In genomic region chr8:109310670-109311386, GRCm38 (mm10) we compare ENCODE assay signal across 13 mouse cellular contexts.
DNase-seq lines count a peak whose midpoint lies in the region; ATAC-seq and TF ChIP-seq lines count a peak whose summit lies in the region.
"Had no signal": no experiment of that assay in that cellular context is flagged by ENCODE, and none has a peak within 500 bp of the region (broad histone marks: within the 10 kb centered on the region; RNA-seq: fewer than 3 reads in every experiment).

No protein-coding gene starts in this region.

- H3K36me3 ChIP-seq in forebrain, embryonic 14.5 days (ENCODE audit: control insufficient read depth, insufficient read depth, low read length): no peaks in the 10 kb centered on the region
- H3K36me3 ChIP-seq in hindbrain, postnatal 0 days (ENCODE audit: insufficient read depth, low read length): no peaks in the 10 kb centered on the region
- H3K36me3 ChIP-seq in midbrain, embryonic 16.5 days (ENCODE audit: control insufficient read depth, insufficient read depth, low read length): no peaks in the 10 kb centered on the region
- H3K36me3 ChIP-seq: heart, embryonic 13.5 days; liver, embryonic 13.5 days had no signal

- H3K4me3 ChIP-seq in forebrain, embryonic 14.5 days (ENCODE audit: low read depth, low read length): no peak overlapping the region
- H3K4me3 ChIP-seq in hindbrain, postnatal 0 days (ENCODE audit: low read length): no peak overlapping the region
- H3K4me3 ChIP-seq in midbrain, embryonic 16.5 days (ENCODE audit: low read depth, low read length): no peak overlapping the region
- H3K4me3 ChIP-seq: heart, embryonic 13.5 days; liver, embryonic 13.5 days had no signal

- TF ChIP-seq CTCF in brain, embryonic 14.5 days (IDR thresholded peaks at IDR 0.05; ENCODE audit: borderline replicate concordance, extremely low read depth, insufficient read depth, insufficient read length): no peak
- TF ChIP-seq CTCF in hindbrain, postnatal 0 days (IDR thresholded peaks at IDR 0.05; ENCODE audit: low read depth): no peak

- TF ChIP-seq POLR2A in brain, embryonic 14.5 days (IDR thresholded peaks at IDR 0.05; ENCODE audit: borderline replicate concordance, extremely low read depth, insufficient read depth, insufficient read length, poor library complexity, severe bottlenecking): no peak

- H3K4me1 ChIP-seq in forebrain, embryonic 14.5 days (ENCODE audit: control insufficient read depth, insufficient read depth, low read length): peaks cover 26% of the 10 kb centered on the region
- H3K4me1 ChIP-seq in hindbrain, postnatal 0 days (ENCODE audit: insufficient read depth, low read length): no peaks in the 10 kb centered on the region; the same call in 1 of the 2 replicates
- peaks cover 25% of the 10 kb centered on the region for H3K4me1 ChIP-seq in midbrain, embryonic 16.5 days (ENCODE audit: control insufficient read depth, insufficient read depth, low read length)
- H3K4me1 ChIP-seq: liver, embryonic 13.5 days had no signal

- no peak overlapping the region for H3K9ac ChIP-seq in forebrain, embryonic 14.5 days (ENCODE audit: low read length)
- H3K9ac ChIP-seq in hindbrain, postnatal 0 days (replicated peaks; ENCODE audit: low read length): peak overlapping the region; percentile 7; the same call in 1 of the 2 replicates
- H3K9ac ChIP-seq in midbrain, embryonic 16.5 days (ENCODE audit: low read depth, low read length): 0 out of 2 replicates have a peak overlapping the region, but pooled peaks have one; percentile 15
- H3K9ac ChIP-seq: heart, embryonic 13.5 days; liver, embryonic 13.5 days had no signal

- peak overlapping the region; percentile 49; the same call in 1 of the 2 replicates for H3K27ac ChIP-seq in forebrain, embryonic 14.5 days (ENCODE audit: low read depth, low read length)
- peak overlapping the region; percentile 46 for H3K27ac ChIP-seq in hindbrain, postnatal 0 days
- H3K27ac ChIP-seq in midbrain, embryonic 16.5 days (ENCODE audit: low read length): peak overlapping the region; percentile 59
- H3K27ac ChIP-seq: heart, embryonic 13.5 days; liver, embryonic 13.5 days had no signal

- ATAC-seq in forebrain, embryonic 14.5 days: 0 out of 2 replicates have a peak, but pooled peaks have one; percentile 40
- 0 out of 2 replicates have a peak, but pooled peaks have one; percentile 45 for ATAC-seq in hindbrain, postnatal 0 days
- ATAC-seq in midbrain, embryonic 16.5 days: peak; percentile 87

- H3K9me3 ChIP-seq in forebrain, embryonic 14.5 days (replicated peaks; ENCODE audit: control insufficient read depth, low read length): peaks cover 4% of the 10 kb centered on the region; the same call in 1 of the 2 replicates
- no peaks in the 10 kb centered on the region for H3K9me3 ChIP-seq in hindbrain, postnatal 0 days (ENCODE audit: low read length)
- no peaks in the 10 kb centered on the region for H3K9me3 ChIP-seq in midbrain, embryonic 16.5 days (replicated peaks; ENCODE audit: control insufficient read depth, low read length, poor library complexity, severe bottlenecking)
- H3K9me3 ChIP-seq: heart, embryonic 13.5 days had no signal

- peak; percentile 87 for DNase-seq in brain, embryonic 14.5 days (ENCODE audit: low read depth)
- peak; percentile 61 for DNase-seq in forebrain, embryonic 14.5 days (ENCODE audit: low spot score)
- peak; percentile 30 for DNase-seq in hindbrain, postnatal 0 days (ENCODE audit: low spot score)
- DNase-seq in thymus, postnatal 10 days (ENCODE audit: low spot score in 2 of 2): no peak
- DNase-seq in cerebellum, adult 9-10 months: no peak
- no peak for DNase-seq in layer of hippocampus, postnatal 10 days (ENCODE audit: low spot score in 2 of 2)
- DNase-seq: cerebellum, adult 18-20 months; gastrocnemius, postnatal 25 days; kidney, postnatal 4 days; liver, embryonic 13.5 days; lung, postnatal 10 days had no signal

- H3K4me2 ChIP-seq in forebrain, embryonic 14.5 days (ENCODE audit: low read length): peak overlapping the region; percentile 41
- H3K4me2 ChIP-seq in hindbrain, postnatal 0 days (ENCODE audit: low read depth, low read length): peak overlapping the region; percentile 34
- H3K4me2 ChIP-seq in midbrain, embryonic 16.5 days (ENCODE audit: low read length): peak overlapping the region; percentile 32
- H3K4me2 ChIP-seq: heart, embryonic 13.5 days; liver, embryonic 13.5 days had no signal

- 19% methylated on average over 17 of the region's 17 CpGs for WGBS in forebrain, embryonic 14.5 days
- WGBS in hindbrain, postnatal 0 days: 37% methylated on average over 17 of the region's 17 CpGs
- 21% methylated on average over 17 of the region's 17 CpGs for WGBS in midbrain, embryonic 16.5 days

- H3K27me3 ChIP-seq in forebrain, embryonic 14.5 days (replicated peaks; ENCODE audit: control insufficient read depth, insufficient read depth, low read length): no peaks in the 10 kb centered on the region
- H3K27me3 ChIP-seq in hindbrain, postnatal 0 days (ENCODE audit: insufficient read depth, low read length): no peaks in the 10 kb centered on the region
- H3K27me3 ChIP-seq in midbrain, embryonic 16.5 days (ENCODE audit: control insufficient read depth, insufficient read depth, low read depth, low read length): no peaks in the 10 kb centered on the region
- H3K27me3 ChIP-seq: heart, embryonic 13.5 days; liver, embryonic 13.5 days had no signal

Comparison
In these comparisons a context has a peak if more than half of its experiments do, and no peak if none do; other contexts are left out.
1. DNase-seq: peak in brain, embryonic 14.5 days (single experiment), forebrain, embryonic 14.5 days (single experiment) and hindbrain, postnatal 0 days (single experiment); none in thymus, postnatal 10 days (0 of 2), cerebellum, adult 9-10 months (single experiment) and layer of hippocampus, postnatal 10 days (0 of 2).
2. Peak in every context shown above with its lines, with median percentiles within 50 percentile points of each other: ATAC-seq, H3K27ac ChIP-seq and H3K4me2 ChIP-seq.